Mouse (Mus musculus): ENCODE measurements around the gene Dnajc25. TPM values are rescaled to one million over a fixed set of nuclear protein-coding genes. Genes with fewer than 3 reads are reported as not detected.

Dnajc25 gene
- polyA plus RNA-seq, 1 experiment from 2014 or later: 16.6 TPM

GRCm38 (mm10) chr4:59007974-59008373 lies 13.1 kb downstream of the Dnajc25 start:
- Histone ChIP-seq H3K4me1 (peaks cover 44% of the 10 kb centered on the region), H3K4me2 (replicated peaks) (no peak overlapping the region), H3K9ac (no peak overlapping the region), H3K27me3 (no peaks in the 10 kb centered on the region), H3K4me3 (no peak overlapping the region), H3K36me3 (no peaks in the 10 kb centered on the region), H3K9me3 (no peaks in the 10 kb centered on the region), H3K27ac (no peak overlapping the region)
- no peak for ATAC-seq (ENCODE audit: low FRiP score, low read depth)
- 75% methylated on average over 5 of the region's 5 CpGs for WGBS

DNA sequence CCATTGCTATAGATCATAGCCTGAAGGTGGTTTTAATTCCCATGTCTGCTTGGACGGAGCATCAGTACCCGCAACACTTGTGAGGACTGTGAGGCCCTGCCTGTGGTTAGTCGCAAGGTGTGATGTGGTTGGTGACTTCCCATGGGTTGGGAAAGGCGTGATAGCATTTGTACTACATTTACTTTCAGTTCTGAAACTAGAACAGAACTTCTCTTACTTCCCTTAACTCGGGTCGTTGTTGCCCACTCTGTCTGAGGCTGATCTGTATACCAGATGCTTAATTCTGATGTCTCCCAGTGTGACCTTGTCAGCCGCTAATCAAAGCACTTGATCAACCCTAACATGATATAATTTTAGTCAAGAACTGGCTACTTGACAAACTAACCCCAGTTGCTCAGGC lies 14.3 kb downstream of the Dnajc25 start:
- no peaks in the 10 kb centered on the region for H3K9me3 ChIP-seq
- peaks cover 5% of the 10 kb centered on the region for H3K36me3 ChIP-seq
- H3K4me3 ChIP-seq: no peak overlapping the region
- H3K4me2 ChIP-seq (replicated peaks): no peak overlapping the region
- no peak overlapping the region for H3K27ac ChIP-seq
- H3K27me3 ChIP-seq: no peaks in the 10 kb centered on the region
- H3K4me1 ChIP-seq: peaks cover 38% of the 10 kb centered on the region
- no peak for ATAC-seq (ENCODE audit: low FRiP score, low read depth)
- no peak overlapping the region for H3K9ac ChIP-seq
- WGBS: 87% methylated on average over 7 of the region's 7 CpGs

DNA sequence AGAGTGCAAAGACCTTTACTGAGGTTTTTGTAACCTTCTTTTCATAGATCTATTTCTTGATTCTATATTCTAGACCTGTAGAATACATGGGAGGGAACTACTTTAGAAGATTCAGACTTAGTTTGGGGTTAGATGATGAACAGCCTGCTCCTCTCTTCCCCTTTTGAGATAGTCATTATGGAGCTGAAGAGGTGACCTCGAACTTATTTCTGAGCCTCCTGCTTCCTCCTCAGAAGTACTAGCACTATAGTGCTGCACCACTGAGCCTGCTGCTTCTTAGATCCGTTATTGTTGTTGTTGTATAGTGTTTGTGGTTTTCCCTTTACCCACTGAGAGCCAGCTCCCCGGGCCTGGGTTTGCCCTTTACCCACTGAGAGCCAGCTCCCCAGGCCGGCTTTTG lies 14.8 kb downstream of the Dnajc25 start:
- Histone ChIP-seq H3K4me2 (replicated peaks) (no peak overlapping the region), H3K4me1 (peaks cover 33% of the 10 kb centered on the region), H3K9ac (no peak overlapping the region), H3K36me3 (peaks cover 6% of the 10 kb centered on the region), H3K27me3 (no peaks in the 10 kb centered on the region), H3K9me3 (no peaks in the 10 kb centered on the region), H3K27ac (no peak overlapping the region), H3K4me3 (no peak overlapping the region)
- ATAC-seq (ENCODE audit: low FRiP score, low read depth): no peak
- 73% methylated on average over 4 of the region's 4 CpGs for WGBS

DNA sequence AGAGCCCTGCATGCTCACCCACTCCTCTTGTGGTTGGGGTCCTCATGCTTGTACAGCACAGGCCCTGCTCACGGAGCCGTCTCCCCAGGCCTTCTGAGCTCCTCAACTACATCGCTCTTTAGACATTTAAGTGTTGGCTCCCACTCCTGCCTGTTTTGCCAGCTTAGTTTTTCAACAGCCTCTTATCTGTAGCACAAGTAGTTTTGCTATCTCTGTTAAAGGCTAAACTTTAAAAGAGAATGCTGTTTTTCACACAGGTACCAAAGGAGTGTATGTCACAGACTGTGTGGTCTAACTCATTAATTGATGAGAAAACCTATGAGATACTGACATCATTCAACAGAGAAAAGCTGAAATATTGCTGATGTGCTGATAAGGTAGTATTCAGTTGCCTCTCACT lies 16.6 kb downstream of the Dnajc25 start:
- Histone ChIP-seq H3K4me1 (peaks cover 15% of the 10 kb centered on the region), H3K36me3 (peaks cover 14% of the 10 kb centered on the region)

DNA sequence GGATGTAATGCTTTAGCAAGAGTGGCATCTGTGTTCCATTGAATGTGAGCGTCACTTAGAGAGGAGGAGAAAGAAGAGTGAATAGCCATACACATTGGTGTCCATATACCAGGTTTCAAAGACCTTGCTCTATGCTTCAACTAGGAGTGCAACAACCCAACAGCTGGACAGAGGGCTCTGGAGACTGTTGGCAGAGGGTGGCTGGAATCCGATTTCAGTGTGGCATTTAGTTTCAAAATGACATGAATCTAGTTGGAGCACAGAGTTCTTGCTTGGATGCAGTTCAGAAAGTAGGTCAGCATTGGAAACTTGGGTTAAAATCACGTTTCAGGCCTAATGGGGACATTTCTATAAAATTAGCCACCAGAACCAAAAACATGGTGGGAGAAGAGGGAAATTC lies 20.3 kb downstream of the Dnajc25 start:
- H3K4me1 ChIP-seq: 0 out of 2 replicates have a peak, but pooled peaks cover 3% of the 10 kb centered on the region
- H3K36me3 ChIP-seq: peaks cover 47% of the 10 kb centered on the region
- H3K9ac ChIP-seq: no peak overlapping the region
- ATAC-seq (ENCODE audit: low FRiP score, low read depth): no peak
- H3K9me3 ChIP-seq: no peaks in the 10 kb centered on the region
- H3K27ac ChIP-seq: no peak overlapping the region
- H3K27me3 ChIP-seq: no peaks in the 10 kb centered on the region
- WGBS: 85% methylated on average over 3 of the region's 3 CpGs
- H3K4me2 ChIP-seq (replicated peaks): no peak overlapping the region
- H3K4me3 ChIP-seq: no peak overlapping the region

More for the DNA sequence above, 16.6 kb downstream of the Dnajc25 start:
- H3K4me2 ChIP-seq (replicated peaks): no peak overlapping the region
- 0 out of 2 replicates have a peak overlapping the region, but pooled peaks have one; percentile 22 for H3K27ac ChIP-seq
- no peak for ATAC-seq (ENCODE audit: low FRiP score, low read depth)
- no peaks in the 10 kb centered on the region for H3K27me3 ChIP-seq
- H3K9me3 ChIP-seq: no peaks in the 10 kb centered on the region
- H3K4me3 ChIP-seq: no peak overlapping the region
- H3K9ac ChIP-seq: no peak overlapping the region
- WGBS: 74% methylated on average over 3 of the region's 3 CpGs

DNA sequence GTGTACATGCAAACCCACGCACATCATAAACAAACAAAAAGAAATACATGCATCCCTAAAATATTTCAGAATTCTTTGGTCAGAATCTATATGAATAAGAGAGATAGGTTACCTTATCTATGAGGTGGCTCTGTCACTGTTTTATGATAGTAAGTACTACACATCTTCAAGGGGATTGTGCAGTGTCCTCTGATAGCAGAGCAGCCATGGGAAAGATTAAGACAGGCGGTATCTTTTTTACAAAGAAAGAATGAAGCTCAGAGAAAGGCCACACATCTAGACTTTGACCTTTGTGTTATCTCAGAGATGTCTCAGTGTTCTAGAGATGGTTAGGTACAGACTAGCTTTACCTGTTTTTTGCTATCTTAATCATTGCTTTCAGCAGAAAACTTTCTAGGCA lies 22.1 kb downstream of the Dnajc25 start:
- no peak for ATAC-seq (ENCODE audit: low FRiP score, low read depth)
- Histone ChIP-seq H3K27ac (no peak overlapping the region), H3K9ac (no peak overlapping the region), H3K27me3 (no peaks in the 10 kb centered on the region), H3K36me3 (peaks cover 57% of the 10 kb centered on the region), H3K9me3 (no peaks in the 10 kb centered on the region), H3K4me3 (no peak overlapping the region), H3K4me2 (replicated peaks) (no peak overlapping the region), H3K4me1 (no peaks in the 10 kb centered on the region)
- 95% methylated on average over 2 of the region's 2 CpGs for WGBS

- peaks cover 12% of the 10 kb centered on the region for H3K4me1 ChIP-seq
- 0 out of 2 replicates have a peak, but pooled peaks have one; percentile 30 for ATAC-seq (ENCODE audit: low FRiP score, low read depth)
Observed at GRCm38 (mm10) chr4:59034325-59034917, 39.6 kb downstream of the Dnajc25 start.

GRCm38 (mm10) chr4:59034918-59035785 lies 40.3 kb downstream of the Dnajc25 start, which contains the start of gene Gng10:
TSS of gene Gng10 (plus strand) at chr4:59035088.
- H3K4me3 ChIP-seq: peak within 1 kb of the TSS; percentile 86
- H3K36me3 ChIP-seq: peaks cover 22% of the 10 kb centered on the region
- H3K9ac ChIP-seq: peak within 1 kb of the TSS; percentile 85
- 9% methylated on average over 74 of the region's 76 CpGs for WGBS
- ATAC-seq (ENCODE audit: low FRiP score, low read depth): peak; percentile 83
- H3K9me3 ChIP-seq: peaks cover 2% of the 10 kb centered on the region; the same call in 1 of the 2 replicates
- H3K27me3 ChIP-seq: no peaks in the 10 kb centered on the region
- peak within 1 kb of the TSS; percentile 56; the same call in 1 of the 2 replicates for H3K27ac ChIP-seq
- peak within 1 kb of the TSS; percentile 67 for H3K4me2 ChIP-seq (replicated peaks)
- peaks cover 12% of the 10 kb centered on the region for H3K4me1 ChIP-seq

More at GRCm38 (mm10) chr4:59034325-59034917, 39.6 kb downstream of the Dnajc25 start:
- Histone ChIP-seq H3K27me3 (no peaks in the 10 kb centered on the region), H3K36me3 (peaks cover 15% of the 10 kb centered on the region), H3K27ac (no peak overlapping the region), H3K9ac (no peak overlapping the region), H3K4me3 (peak overlapping the region; percentile 86), H3K4me2 (replicated peaks) (peak overlapping the region; percentile 67), H3K9me3 (peaks cover 2% of the 10 kb centered on the region; the same call in 1 of the 2 replicates)
- WGBS: 74% methylated on average over 10 of the region's 10 CpGs

GRCm38 (mm10) chr4:59035786-59036350 lies 41.0 kb downstream of the Dnajc25 start:
- Histone ChIP-seq H3K4me1 (peaks cover 12% of the 10 kb centered on the region), H3K4me2 (replicated peaks) (peak overlapping the region; percentile 67)

GRCm38 (mm10) chr4:59036490-59037127 lies 41.7 kb downstream of the Dnajc25 start:
- Histone ChIP-seq H3K4me2 (replicated peaks) (peak overlapping the region; percentile 67), H3K9ac (no peak overlapping the region), H3K9me3 (peaks cover 2% of the 10 kb centered on the region; the same call in 1 of the 2 replicates), H3K4me1 (peaks cover 12% of the 10 kb centered on the region), H3K27me3 (no peaks in the 10 kb centered on the region), H3K4me3 (no peak overlapping the region), H3K27ac (no peak overlapping the region; the same call in 1 of the 2 replicates), H3K36me3 (peaks cover 33% of the 10 kb centered on the region)
- ATAC-seq (ENCODE audit: low FRiP score, low read depth): no peak
- whole genome bisulfite sequencing: 50% methylated on average over 13 of the region's 13 CpGs

More at GRCm38 (mm10) chr4:59035786-59036350, 41.0 kb downstream of the Dnajc25 start:
- no peak overlapping the region for H3K27ac ChIP-seq
- H3K27me3 ChIP-seq: no peaks in the 10 kb centered on the region
- 53% methylated on average over 18 of the region's 18 CpGs for WGBS
- peak overlapping the region; percentile 86 for H3K4me3 ChIP-seq
- H3K9me3 ChIP-seq: peaks cover 2% of the 10 kb centered on the region; the same call in 1 of the 2 replicates
- peak overlapping the region; percentile 85 for H3K9ac ChIP-seq
- ATAC-seq (ENCODE audit: low FRiP score, low read depth): no peak
- H3K36me3 ChIP-seq: peaks cover 30% of the 10 kb centered on the region

DNA sequence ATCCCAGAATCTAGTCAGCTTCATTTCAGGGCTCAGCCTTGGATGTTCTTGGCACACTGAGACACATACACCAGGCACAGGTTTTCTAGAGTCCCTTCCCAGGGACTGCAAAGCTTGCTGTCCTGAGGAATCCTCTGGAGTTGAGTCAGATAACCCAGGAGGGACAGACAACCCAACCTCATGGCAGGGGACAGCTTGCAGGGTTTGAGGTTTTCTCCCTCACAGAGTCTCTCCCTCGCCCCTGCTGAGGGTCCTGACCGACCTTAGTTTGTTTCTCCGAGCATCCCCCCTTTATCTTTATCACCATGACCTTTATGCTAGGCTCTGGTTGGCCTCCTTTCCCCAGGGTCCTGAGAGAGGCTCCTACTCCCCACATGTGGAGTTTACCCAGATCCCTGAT lies 42.7 kb downstream of the Dnajc25 start:
- no peak overlapping the region for H3K4me2 ChIP-seq (replicated peaks)
- H3K4me3 ChIP-seq: no peak overlapping the region
- H3K9me3 ChIP-seq: peaks cover 2% of the 10 kb centered on the region; the same call in 1 of the 2 replicates
- no peak overlapping the region for H3K27ac ChIP-seq
- WGBS: 83% methylated on average over 3 of the region's 3 CpGs
- no peak overlapping the region for H3K9ac ChIP-seq
- H3K27me3 ChIP-seq: no peaks in the 10 kb centered on the region
- H3K4me1 ChIP-seq: peaks cover 12% of the 10 kb centered on the region
- no peak for ATAC-seq (ENCODE audit: low FRiP score, low read depth)
- peaks cover 39% of the 10 kb centered on the region for H3K36me3 ChIP-seq

Data from limb, embryonic 13.5 days (tissue).